Mouse (Mus musculus) stomach, embryonic 15.5 days (tissue): ENCODE data around the gene Slc30a5. TPM values are rescaled to one million over a fixed set of nuclear protein-coding genes. Genes with fewer than 3 reads are reported as not detected.

ENCODE experiments used
- polyA plus RNA-seq: library from polyadenylated mRNA; unstranded; fragments of >200 nt; fragmentation: Nextera tagmentation; extraction: Ambion mirVana; gene quantifications from 2 replicates; pipeline ENCODE4 v1.2.1, GENCODE M21; 2015

Slc30a5 gene
- polyA plus RNA-seq, 1 experiment from 2014 or later: 58.4 TPM

Other genes with a start within 250 kb of the Slc30a5 start
- gene Marveld2, start 216.5 kb downstream of the Slc30a5 start, polyA plus RNA-seq: 19.5 and 24.8 TPM in 2 replicates
- 255 and 261 TPM in 2 replicates for gene Ak6, start 182.4 kb downstream of the Slc30a5 start, polyA plus RNA-seq
- 17.9 and 19.0 TPM in 2 replicates for gene Rad17, start 182.4 kb downstream of the Slc30a5 start, polyA plus RNA-seq
- 8.5 and 11.3 TPM in 2 replicates for gene Taf9, start 181.8 kb downstream of the Slc30a5 start, polyA plus RNA-seq
- gene Ccdc125, start 163.7 kb downstream of the Slc30a5 start, polyA plus RNA-seq: 8.7 and 9.4 TPM in 2 replicates
- 75.6 and 81.7 TPM in 2 replicates for gene Cdk7, start 102.5 kb downstream of the Slc30a5 start, polyA plus RNA-seq
- 184 TPM in 2 replicates for gene Mrps36, start 88.8 kb downstream of the Slc30a5 start, polyA plus RNA-seq
- 28.0 and 33.9 TPM in 2 replicates for gene Cenph, start 57.5 kb downstream of the Slc30a5 start, polyA plus RNA-seq
- 207 and 208 TPM in 2 replicates for gene Ccnb1, start 46.9 kb downstream of the Slc30a5 start, polyA plus RNA-seq